Mouse (Mus musculus): ENCODE data around the gene Gpr161.

- no peak for TF ChIP-seq CTCF (IDR thresholded peaks at IDR 0.05; ENCODE audit: borderline replicate concordance, control insufficient read depth, extremely low read depth, insufficient read depth, low read length, poor library complexity)
- TF ChIP-seq POLR2A (IDR thresholded peaks at IDR 0.05; ENCODE audit: control insufficient read depth, extremely low read depth, insufficient read depth, low read length, poor library complexity) = no peak
Measured at GRCm38 (mm10) chr1:165291606-165292005, 4.0 kb upstream of the Gpr161 start.
